Mouse (Mus musculus): ENCODE measurements around the gene Krtap24-1.

The Krtap24-1 gene

DNA sequence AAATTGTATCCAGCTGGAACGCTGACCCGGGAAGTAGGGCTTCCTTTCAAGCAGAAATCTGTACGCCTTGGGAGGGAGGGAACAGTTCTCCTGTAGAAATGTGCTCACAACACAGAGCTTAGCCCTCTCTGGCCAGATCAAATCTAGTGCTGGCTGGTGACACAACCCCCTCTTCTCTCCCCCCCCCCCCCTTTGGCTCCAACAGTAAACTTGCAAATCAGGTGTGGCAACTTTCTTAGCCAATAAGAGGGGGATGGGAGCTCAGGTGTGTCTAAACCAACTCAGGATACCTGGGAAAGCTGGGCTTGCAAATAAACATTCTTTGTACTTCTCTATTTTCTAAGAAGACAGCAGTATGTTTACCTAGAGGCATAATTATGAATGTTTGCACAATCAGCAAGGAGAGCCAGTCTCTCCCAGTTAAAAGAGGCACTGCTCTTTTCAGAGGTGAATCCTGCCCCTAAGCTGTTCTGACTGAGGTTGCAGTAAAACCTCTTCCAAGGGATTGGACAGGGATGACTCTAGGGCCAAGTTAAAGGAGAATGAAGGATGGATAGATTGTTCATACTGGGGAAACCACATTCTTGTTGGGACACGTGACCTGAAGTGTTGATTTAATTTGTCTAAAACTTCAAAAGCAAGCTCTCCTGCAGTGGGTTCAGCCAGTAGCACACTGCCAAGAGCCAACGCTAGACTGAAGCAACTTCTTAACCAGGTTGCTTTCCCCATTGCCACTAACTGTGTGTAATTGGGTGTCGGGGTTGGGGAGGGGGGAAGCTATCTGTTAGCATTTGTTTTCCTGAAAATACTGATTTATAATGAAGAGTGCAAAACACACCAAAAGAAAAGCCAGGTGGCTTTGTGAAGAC lies 48.8 kb downstream of the Krtap24-1 start, which contains the start of gene Cldn8:
Cldn8 (minus strand) TSS at position 139 of the 869 bp plus-strand sequence.
- peak; percentile 78 for DNase-seq

DNA sequence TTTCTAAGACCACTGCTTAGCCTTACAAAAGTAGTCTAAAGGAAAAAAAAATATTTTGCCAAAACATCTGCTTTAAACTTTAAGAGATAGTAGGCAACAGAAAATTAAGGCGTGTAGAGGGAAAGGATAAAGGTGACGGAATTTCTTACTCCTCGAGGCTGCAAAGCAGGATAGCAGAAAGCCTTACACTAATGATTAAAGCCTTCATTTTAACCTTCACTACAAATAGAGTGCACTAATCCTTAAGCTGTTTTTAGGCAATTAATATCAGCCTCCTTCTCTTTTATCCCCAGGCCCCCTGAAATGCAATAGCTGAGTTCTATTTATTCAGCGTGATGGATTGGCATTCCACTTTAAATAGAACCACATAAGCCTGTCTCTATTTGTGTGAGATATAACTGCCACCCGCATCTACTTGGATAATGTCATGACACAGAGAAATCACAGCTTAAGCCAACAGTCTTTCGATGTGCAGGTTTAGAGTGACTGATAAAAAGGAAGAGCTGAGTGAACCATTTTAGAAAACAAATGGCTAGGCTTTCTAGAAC lies 50.4 kb downstream of the Krtap24-1 start:
- DNase-seq: no peak
